Mouse (Mus musculus) frontal cortex, postnatal 25 days (tissue): Measurements from ENCODE around the gene Tgfb2.

Source experiments
- DNase-seq, 2 experiments: peaks; one replicate each; pipeline ENCODE4 v3.0.0; 2022; ENCODE audit warnings: low spot score in 2 of 2

Tgfb2 gene

GRCm38 (mm10) chr1:186582113-186582512 is 123.7 kb downstream of the Tgfb2 start:
- no peak for DNase-seq

DNA sequence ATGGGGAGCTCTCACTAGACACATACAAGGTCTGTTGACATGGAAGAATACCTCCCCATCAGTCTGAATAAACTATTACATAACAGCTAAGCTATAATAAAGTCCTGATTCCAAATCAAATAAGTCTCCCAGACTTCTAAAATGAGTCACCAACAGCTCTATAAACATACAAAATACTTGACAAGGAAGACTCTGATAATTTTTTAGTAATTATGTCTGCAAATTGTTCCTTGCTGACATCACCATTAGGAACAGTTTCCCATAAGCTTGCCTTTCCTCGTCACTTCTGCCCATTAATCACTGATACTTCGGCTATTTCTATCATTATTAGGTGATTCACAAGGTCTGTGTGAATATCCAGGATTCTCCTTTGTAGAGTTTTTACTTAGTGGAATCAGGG is 124.1 kb downstream of the Tgfb2 start:
- DNase-seq, result no peak

DNA sequence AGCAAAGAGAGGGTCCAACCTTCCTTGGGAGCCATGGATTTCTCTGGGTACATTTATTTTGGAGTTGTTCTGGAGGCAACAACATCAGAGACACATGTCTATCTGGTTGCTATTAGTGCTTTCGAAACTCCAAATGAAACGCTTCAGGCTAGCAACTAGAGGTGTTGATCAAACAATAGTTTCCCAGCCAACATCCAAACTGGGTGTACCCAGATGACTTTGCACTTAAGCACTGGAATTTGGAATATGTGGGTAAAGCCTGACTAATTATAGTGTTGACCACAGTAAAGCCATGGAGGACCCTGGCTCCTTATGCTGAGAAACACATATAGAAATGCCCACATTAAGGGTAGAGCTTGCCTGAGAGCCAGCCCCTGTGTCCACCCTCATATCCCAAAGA is 124.7 kb downstream of the Tgfb2 start:
- no peak for DNase-seq

DNA sequence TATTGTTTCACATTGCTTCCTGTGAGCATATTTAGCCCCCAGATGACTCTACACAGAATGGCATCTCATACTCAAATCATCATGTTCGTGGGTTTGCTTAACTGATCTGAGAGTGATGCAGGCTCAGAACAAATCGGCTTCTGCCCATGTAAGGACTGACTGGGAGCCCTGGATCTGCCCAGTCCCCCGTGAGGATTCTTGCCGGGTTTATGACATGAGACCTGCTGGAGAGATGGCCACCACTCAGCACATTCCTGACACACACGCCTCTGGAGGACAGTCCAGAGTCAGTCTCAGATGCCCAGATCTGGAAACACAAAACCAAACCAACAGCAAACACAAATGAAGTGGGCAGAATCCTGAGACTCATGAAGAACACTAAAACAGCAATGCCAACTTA is 128.5 kb downstream of the Tgfb2 start:
- no peak for DNase-seq

GRCm38 (mm10) chr1:186575629-186576028 is 130.2 kb downstream of the Tgfb2 start:
- DNase-seq, result no peak

DNA sequence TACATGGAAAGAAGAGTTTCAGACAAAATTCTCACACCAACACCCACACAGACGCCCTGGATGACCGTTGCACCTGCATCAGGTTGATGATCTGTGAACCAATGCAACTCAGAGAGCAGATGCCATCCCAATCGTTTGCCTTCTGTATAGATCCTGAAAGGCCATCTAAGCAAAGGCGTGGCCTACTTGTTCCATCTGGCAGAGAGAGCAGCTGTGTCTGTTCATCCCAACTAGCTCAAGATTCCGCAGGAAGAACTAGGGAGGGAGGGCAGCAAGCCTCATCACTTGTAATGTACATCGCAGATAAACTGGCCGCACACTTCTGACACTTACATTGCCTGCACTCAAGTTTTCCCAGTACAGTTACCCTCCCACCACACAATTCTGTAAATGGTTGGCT is 130.7 kb downstream of the Tgfb2 start:
- DNase-seq, result no peak
